Mouse (Mus musculus) bone marrow, adult 2 months (tissue): ENCODE measurements around the gene Fgfr2.

ENCODE experiments used
- CTCF ChIP-seq: fragments of 200-500 bp; IDR thresholded peaks from 2 replicates; pipeline ENCODE4 v1.5.1; 2011; ENCODE audit warnings: low read length, control low read depth; ENCODE audit not compliant: control insufficient read depth, insufficient read depth
- POLR2A ChIP-seq: fragments of 200-500 bp; IDR thresholded peaks from 2 replicates; pipeline ENCODE4 v1.6.1; 2011; ENCODE audit warnings: low read depth, mild to moderate bottlenecking, control low read depth, low read length, borderline replicate concordance; ENCODE audit not compliant: control insufficient read depth

DNA sequence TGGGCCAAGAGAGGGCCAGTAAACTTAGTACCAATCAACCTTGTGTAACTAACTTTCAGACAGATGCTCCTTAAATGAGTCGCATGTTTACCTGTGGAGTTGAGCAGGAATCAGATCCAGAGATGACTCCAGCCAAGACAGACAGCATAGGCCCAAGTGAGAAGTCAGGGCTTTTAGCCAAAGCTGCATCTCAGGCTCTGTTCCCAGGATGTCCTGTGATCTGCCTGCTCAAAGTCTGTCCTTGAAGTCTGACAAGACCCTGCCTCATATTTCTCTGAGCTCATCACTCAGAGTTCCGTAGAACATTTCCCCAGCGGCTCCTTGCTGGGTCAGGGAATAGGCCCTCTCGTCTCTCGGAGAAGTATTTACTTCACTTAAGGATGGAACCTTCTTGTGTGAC lies 2472.5 kb downstream of the Fgfr2 start:
- TF ChIP-seq POLR2A (no peak), CTCF (no peak)
